Mouse (Mus musculus) heart, adult 18-20 months (tissue): ENCODE measurements at regions not wholly inside any gene's neighbourhood (a gene's known extent, or its start where the extent isn't known, plus 50 kb on each side); places are given as distances from the start of the nearest gene placed in this dataset.
A peak's percentile ranks its signal among the peaks of the same experiment; 100 is the strongest.

Source experiments
- DNase-seq, 2 experiments: peaks; one replicate each; pipeline ENCODE4 v3.0.0; 2021 to 2022; ENCODE audit warnings: mixed read lengths in 1 of 2

DNA sequence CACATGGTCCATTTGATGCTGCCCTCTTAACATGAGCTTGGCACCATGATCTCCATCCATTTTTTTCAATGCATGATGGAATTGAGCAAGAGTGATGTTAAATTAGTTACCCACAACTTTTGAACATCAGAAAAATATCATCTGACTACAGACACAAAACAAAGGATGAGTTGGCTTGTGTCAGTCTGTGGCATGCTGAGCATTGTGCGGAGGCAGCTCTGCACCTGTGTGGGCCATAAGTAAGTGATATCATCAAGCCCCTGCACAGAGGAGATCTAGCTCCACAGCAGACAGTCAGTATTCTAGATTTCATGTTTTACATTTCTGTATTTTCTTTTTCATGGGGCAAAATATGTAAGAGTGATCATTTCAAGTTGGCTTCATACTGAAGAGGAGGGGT lies 962.8 kb downstream of the Slc4a3 start:
- DNase-seq: no peak

DNA sequence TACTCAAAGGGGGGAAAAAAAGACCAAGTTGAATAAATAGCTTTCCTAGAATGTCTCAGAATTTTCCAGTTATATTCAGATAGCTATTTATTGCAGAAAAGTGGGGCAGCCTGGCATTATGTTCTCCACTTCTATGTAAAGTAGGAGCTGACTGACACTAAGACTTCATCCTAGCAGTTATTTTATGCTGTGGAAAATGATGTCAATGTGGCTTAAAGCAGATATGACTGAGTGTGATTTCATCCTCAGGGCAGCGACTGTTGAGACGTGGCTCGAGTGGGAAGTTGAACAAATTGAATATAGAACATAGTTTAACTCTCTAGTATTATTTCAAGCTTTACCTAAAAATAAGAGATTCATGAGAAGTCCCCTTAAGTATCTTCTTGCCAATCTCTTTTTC lies 963.4 kb downstream of the Slc4a3 start:
- DNase-seq: no peak

DNA sequence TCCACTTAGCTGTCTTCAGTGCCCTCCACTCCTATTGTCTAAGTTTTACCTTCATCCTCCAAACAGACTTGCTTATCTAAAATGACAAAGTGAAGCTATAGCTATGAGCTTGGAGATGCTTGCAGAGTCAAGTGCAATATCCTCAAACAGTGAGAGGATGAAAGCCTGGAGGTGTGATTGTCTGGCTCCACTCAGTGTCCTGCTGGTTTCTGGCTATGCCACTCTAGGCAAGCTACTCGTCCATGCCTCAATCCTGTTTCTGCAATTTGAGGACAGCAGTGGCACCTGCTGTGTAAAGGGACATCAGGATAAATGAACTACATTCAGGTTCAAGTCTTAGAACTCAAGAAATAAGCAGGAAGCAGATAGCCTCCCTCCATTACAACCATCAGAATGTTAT lies 966.1 kb downstream of the Slc4a3 start:
- DNase-seq: no peak

DNA sequence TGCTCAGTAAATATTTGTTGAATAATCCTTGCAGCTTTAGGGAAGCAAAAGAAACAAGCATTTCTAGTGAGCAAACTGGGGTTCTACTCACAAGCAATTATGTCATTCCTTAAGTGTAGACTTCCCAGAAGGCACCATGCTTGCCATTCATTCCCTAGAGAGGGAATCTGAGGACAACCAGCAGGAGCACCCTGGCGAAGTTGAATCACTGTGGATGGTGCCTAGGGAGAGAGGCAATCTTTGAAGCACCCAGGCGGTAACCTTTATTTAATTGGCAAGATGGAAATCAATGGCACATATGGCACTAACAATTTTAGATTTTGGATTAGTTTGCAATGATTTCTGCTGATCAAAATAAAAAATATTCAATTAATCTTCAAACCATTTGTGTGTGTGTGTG lies 967.4 kb downstream of the Slc4a3 start:
- DNase-seq: no peak

DNA sequence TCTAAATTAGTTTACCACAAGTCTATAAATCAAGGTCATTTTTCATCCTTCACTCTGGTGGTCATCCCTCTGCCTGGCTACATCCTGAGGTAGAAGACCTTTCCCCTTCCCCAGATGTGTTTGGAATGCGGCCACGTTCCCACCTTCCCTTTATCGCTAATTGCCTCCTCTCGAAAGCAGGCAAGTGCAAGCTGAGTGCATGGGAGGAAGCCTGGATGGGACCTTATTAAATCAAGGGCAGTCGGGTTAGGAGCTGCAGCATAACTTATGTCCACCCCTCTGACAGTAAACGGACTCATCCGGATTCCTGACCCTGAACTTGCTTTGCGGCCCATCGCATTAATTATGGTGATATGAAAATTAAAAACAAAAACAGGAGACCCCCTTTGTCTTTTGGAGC lies 983.5 kb downstream of the Slc4a3 start:
- no peak for DNase-seq

DNA sequence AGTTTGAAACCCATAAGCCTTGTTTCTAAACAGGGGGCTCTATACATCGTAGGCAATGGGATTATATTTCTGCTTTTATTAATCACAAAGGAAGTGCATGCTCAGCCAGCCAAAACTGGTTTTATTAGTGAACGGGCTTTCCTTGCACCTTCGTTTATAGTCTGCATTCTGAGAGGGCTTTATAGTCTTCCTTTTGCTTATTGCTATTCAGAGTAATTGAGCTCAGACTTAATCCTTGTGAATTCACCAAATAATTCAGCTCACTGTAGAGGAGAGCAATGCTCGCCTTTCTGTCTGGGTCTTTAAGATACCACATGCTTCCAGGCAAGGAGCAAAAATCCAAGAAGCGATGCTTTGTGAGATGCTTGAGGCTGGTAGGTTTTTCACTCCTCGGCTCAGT lies 984.3 kb downstream of the Slc4a3 start:
- no peak for DNase-seq

DNA sequence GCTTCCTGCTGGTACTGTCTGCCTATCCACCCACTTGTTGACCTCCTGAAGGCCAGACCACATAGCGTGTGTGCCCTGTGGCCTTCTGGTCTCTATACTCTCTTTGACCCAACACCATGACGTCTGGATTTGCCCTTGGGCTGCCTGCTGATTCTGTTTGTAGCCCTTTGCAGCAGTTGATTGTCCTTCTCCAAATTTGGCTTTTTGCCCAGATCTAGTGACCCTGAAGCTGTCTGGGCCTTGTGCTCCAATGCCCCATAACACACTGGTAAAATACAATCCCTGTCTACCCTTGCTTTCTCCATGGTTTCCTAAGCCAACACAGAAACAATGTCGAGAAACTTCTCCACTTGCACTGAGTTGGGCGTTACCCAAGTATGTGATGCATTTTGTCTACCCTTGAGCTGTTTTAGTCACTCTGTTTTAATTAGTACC lies 979.3 kb downstream of the Epha4 start:
- DNase-seq: peak in 1 of 2 experiments; percentile 2

DNA sequence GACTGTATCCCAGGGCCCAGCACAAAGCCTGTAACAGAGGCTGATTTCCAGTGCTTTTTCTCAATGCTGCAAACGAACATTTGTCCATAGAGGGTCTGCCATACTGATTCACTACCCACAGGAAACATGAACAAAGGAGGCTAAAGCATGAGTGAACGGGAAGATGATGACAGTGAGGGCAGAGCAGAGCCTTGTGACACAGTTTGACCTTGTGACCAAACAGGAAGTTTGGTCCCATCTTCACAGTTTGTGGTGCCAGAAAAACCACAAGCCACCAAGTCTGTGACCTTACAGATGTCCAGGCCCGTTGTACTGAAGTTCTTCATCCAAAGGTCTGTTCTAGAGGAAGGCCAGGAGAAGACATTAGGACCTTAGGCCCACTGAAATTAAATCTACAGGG lies 974.4 kb downstream of the Epha4 start:
- DNase-seq: no peak

DNA sequence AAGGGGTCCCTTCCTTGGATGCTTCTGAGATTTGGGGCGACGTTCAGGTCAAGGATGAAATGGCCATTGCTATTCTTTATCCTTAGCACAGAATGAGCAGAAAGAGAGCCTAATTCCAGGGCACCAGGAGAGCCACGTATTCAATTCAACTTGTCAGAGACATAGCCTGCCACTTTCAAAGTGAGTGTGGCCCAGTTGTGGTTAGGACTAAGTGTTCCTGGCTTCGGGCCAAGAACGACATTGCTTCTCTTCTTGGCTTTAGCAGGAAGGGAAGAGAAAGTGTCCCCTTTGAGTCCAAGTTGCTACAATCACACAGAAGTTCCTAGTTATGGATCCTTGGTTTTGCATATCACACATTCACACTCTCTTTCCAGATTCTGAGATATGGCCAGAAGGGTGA lies 964.0 kb downstream of the Epha4 start:
- DNase-seq: peak; percentile 78 to 82

DNA sequence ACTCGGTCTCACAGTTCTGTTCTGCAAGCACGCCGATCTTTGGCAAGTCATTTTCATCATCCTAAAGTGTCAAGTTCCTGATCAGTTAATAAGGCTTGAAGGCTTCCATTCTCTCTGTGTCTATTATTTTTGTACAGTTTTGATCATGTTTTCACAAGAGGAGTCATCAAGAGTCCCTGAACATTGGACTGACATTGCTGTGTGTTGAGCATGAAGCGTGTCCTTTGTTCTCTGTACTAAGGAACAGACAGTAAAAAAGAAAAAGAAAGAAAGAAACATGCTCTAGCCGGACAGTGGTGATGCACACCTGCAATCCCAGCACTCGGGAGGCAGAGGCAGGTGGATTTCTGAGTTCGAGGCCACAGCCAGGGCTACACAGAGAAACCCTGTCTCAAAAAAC lies 955.4 kb downstream of the Epha4 start:
- no peak for DNase-seq

DNA sequence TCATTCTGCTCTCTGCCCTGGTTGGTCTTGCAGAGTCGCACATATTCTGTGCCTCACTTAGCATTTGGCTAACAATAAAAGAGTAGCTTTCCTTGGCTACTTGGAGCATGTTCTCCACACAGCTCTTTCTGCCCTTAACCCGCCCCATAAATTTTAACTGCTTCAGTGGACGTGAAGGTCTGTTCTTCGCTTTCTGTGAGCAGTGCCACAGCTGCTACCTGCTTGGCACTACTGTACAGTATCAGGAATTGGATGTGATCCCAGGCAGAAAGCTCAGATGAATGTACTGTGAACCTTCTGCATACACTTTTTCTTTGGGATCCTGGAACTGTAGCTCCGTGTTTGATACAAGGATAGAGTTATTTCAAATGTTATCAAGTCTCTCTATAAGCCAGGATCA lies 939.4 kb downstream of the Epha4 start:
- no peak for DNase-seq

DNA sequence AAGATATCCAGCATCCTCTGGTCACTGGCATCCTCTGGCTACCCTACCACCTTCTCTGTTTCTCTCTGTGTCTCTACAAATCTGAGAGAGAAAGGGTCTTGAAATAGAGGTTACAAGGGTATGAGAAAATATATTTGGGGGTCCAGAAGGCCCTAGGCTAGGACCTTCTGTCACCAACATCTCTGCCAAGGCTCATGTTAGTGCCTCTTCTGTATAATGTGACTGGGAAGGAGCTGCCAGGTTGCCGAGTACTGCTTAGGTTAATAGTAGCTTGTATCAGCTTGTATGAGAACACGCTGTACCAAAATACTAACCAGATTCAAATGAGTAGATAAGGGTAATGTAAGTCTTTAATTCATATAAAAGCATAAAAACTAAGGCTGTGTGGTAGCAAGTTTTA lies 929.0 kb downstream of the Epha4 start:
- DNase-seq: no peak

DNA sequence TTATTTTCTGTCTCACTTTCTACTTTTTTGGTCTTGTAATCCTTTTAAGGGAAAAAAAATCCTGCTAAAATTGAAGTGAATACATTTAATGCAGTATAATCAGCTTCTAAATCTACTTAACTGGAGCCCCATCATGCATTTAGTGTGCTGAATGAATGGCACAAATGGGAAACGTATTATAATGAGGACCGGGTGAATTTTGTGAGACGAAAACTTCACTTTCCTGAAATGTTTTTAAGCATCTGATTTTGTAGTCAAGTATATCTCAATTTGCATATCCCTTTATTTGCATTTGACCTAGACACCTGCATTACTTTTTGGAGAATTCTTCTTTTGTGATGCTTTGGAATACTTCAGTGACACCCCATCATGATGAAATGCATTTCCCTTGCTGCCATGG lies 889.1 kb downstream of the Epha4 start:
- DNase-seq: no peak

DNA sequence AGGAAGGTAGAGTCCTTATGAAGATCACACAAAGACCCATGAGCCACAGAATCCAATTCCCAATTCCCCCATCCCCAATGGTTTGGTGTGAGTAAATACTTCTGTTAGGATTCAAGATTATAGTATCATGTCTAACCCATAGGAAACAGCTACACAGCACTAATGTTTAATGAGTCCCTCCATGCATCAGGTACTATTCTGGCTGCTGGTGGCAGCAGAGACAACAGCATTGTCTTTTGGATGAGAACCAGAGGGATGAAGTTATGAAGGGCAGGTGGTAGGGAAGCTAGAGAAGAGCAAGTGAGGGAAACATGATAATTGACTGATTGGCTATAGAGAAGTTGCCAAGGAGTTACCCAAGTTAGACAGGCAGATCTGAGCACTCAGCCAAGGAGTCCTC lies 885.0 kb downstream of the Epha4 start:
- peak in 1 of 2 experiments; percentile 7 for DNase-seq

DNA sequence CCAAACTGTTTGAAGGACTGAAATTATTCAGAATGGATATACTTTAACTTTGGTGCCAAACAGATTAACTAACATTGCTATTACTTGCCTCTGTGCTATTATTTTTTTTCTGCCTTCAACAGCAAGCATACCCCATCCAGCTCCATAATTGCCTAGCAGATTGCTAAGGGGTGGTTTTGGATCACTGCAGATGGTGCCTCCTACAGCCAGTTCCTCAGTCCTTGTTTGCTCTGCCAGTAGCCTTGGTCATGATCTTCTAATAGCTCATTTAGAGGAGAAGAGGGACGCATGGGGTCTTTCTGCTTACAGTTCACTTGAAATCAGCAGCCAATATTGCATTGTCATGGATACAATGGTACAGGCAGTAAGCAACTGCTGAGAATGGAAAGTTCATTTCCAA lies 880.8 kb downstream of the Epha4 start:
- no peak for DNase-seq

DNA sequence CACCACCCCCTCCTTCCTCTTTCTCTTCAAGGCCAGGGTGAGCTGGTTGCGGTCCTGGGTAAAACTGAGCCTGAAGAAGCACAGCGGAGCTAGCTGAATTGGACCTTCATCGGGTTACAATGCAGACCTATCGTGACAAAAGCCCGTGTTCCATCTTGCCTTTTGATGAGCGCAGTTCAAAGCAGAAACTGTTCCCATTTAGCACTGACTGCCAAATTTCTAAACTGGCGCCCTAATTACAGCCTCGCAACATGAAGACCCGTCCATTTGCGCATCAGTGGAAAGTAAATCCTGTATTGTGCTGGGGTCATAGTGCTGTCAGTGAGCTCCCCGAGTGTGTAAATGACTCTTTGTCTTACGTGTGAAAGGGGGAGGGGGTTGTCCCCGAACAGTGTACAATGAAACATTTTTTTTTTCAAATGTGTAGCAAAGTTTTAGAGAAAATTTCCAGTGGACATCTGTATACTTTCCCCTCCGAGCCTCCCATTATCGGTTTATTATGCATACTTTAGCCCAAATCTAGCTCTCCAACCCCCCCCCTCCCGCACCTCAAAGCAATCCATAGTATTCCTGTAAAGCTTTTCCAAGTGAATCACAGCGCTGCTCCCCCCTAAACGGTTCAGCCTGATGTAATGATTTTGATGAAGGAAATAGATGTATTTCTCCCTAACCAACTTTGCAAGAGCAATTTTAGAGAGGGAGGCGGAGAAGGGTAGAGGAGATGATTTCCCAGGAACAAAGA lies 877.4 kb downstream of the Epha4 start:
- DNase-seq: no peak

DNA sequence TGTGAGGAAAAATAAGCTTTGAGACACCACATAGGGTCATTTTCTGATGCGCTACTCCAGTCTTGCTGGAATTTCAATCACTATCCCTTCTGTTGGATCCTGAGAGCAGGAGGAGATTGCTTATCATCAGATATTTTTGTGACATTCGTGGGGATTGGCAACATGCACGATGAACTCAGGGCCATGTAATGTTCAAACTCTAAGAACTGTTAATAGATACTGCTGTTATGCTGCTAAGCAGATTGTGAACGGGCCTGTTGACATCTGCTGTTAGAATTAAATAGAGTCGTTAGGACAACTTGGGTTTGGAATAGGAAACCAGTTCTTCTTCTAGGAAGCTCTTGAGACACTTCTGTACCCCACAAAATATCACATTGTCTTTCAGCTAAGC lies 876.9 kb downstream of the Epha4 start:
- no peak for DNase-seq

DNA sequence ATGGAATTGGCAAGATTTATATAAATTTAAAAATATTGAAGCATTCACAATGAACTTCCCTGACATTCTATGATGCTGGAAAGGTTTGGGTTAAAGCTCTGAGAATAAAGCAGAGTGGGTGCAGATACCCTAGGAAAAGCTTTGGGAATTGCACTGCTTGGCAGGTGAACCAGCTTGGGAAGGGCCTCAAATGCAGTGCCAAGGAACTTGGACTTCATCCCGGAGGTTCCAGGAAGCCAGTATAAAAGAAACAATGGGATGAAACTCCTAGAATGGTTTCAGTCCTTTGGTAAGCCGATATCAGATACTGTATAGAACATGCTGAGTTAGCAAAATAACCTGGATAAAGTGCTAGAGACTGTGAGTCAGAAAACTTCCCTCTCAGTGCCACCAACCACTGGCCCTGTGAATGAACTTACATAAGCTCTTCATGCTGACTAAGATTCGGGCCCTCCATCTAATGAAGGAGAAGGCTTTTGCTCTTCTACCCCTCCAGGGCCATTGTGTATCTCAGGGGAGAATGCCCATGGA lies 873.6 kb downstream of the Epha4 start:
- DNase-seq: peak in 1 of 2 experiments; percentile 7

DNA sequence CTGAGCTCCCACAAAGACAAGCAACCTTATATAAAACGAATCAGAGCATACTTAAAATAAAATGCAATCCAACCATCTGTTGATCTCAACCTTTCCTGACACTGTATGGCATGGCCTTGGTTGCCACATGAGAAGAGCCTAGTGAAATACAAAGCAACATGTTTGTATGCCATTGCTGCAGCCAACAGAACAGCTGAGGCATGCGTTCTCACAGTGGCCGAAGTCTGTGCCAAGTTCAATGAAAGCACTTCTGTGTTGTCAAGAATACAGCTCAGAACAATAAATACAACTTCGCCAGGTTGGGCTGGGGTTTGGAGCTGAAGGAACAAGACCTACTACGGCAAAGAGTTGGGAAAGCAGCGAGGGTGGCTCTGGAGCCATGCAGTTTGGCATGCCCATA lies 872.2 kb downstream of the Epha4 start:
- no peak for DNase-seq

DNA sequence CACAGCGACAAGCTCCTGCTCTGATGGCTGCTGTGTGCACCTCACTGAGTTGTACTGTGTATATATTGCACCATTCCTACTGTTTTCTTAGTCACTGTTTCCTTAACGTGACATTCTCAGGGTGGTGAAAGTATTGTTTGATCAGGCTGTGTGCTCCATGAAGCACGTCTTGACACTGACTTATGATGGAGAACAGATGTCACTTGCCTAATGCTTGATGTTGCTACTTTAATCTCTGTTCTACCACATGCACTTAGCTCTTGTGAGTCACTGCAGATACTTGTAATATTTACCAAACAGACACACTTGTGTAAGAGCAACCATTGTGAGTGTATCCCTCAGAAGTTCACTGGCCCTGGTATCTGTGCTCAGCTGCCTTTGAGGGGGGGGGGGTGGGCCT lies 870.0 kb downstream of the Epha4 start:
- DNase-seq: no peak

DNA sequence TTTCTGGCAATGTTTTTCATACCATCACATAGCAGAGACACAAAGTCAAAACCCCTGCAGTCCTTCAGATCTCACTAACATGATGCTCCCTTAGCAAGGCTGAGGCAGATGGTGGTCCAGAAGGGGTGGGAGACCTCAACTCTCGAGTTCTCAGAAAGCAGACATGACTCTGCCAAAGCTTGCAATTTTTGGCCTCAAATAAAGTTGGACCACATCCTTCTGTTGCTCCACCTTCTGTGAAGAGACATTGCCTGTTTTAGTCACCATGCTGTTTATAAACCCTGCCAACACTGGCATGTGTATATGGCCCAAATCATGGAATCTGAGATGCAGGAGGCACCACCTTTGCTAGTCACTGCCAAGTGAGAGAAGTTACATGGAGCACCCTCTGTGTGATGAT lies 860.1 kb downstream of the Epha4 start:
- DNase-seq: no peak

DNA sequence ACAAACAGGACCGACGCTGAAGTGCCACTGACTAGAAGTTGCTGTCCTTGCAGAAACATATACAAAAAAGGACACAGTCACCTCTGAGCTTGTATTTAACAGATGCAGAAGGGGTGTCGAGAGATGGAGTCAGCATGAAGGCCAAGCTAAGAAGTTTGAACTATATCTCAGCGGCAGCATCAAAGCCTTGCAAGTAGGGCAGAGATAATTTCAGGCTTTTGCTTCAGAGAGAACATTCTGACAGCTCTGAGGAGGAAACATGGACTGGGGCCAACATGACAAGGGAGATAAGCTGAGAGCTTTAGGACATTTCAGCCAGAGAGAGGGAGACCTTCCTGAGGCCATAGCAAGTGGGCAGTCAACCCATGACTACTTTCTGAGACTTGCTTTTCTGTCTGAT lies 856.7 kb downstream of the Epha4 start:
- peak; percentile 55 to 71 for DNase-seq

DNA sequence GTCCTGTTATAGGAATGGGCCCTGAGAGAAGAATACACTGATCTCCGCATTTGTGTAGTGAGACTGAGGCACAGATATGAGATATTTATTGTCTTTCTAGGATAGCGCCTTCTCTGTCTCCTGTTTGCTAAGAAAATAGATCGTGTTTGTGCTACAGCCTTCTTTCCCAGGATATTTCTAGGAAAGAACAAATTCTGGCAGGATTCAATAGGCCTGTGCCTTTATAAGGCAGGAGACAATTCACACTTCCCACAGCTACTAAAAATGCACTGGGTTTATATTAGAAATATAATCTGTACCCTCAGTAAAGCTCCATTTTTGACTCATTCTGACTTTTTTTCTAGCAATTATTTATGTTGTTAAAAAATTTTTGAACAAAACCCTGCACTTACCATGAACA lies 854.7 kb downstream of the Epha4 start:
- DNase-seq: no peak

DNA sequence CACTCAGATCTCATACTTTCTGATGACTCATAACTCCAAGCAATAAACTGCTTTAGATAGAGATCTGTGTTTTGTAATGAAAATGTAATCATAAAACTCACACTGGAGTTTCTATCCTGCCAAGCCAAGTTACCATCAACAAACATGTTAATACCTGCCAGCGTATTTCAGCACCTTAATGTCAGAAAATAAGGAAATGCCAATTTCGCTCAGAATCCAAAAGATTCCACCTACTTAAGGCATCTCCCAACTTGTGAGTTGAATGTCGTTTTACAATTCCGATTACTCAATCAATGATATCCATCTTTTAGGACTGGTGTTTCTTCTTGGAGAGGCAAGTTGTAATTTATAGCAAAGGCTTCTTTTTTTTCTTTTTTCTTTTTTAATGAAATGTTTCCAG lies 850.5 kb downstream of the Epha4 start:
- no peak for DNase-seq

DNA sequence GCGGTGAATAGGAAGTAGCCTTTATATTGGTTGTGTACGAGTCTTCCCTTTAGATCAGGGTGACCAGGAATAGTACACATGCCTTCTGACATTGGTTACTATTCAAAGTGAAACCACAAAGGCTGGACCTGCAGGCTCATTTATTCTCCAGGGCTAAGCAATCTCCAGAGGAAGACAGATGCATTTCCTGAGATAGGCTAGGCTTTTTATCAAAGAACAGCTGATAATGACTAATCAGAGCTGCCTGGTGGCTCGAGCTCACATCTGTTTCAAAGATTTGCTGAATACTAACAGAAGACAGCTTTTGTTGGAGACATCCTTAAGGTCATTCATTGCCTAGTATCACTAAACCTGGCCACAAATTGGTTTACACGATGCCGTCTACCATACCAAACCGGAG lies 838.1 kb downstream of the Epha4 start:
- DNase-seq: peak; percentile 3 to 33
